Comparison of ENCODE assay signal across 8 mouse cellular contexts in genomic region chr5:76950343-76951105, GRCm38 (mm10). TPM values are rescaled to one million over a fixed set of nuclear protein-coding genes. Genes with fewer than 3 reads are reported as not detected.
A peak's percentile ranks its signal among the peaks of the same experiment; 100 is the strongest.
DNase-seq lines count a peak whose midpoint lies in the region; ATAC-seq and TF ChIP-seq lines count a peak whose summit lies in the region.

No protein-coding gene starts in this region.

- peak in 1 of 2 experiments; percentile 16 for DNase-seq in cerebellum, adult 2 months
- no peak for DNase-seq in cerebellum, adult 8-10 months
- DNase-seq in testis, postnatal 10 days (ENCODE audit: low spot score): no peak
- no peak for DNase-seq in gastrocnemius, postnatal 14 days
- no peak for DNase-seq in right cerebral cortex, postnatal 10 days (ENCODE audit: low spot score in 2 of 2)

- peak; percentile 71 for ATAC-seq in hindbrain, embryonic 16.5 days
- ATAC-seq in megakaryocyte-erythroid progenitor cell, adult 5-6 weeks (replicated peaks; ENCODE audit: low FRiP score, low TSS enrichment, poor library complexity, severe bottlenecking): peak; percentile 9; the same call in 1 of the 2 replicates

- WGBS in cerebellum, adult 2 months: under 1% methylated on average over 24 of the region's 24 CpGs
- under 1% methylated on average over 24 of the region's 24 CpGs for WGBS in hindbrain, embryonic 16.5 days

- intact Hi-C loops in gastrocnemius, postnatal 14 days (cut with DNase I; ENCODE audit: low total_unique reads): no loop called here

- no peak overlapping the region for H3K27ac ChIP-seq in cerebellum, adult 2 months (ENCODE audit: insufficient read depth, low read length)
- H3K27ac ChIP-seq in testis, adult 2 months (ENCODE audit: control insufficient read depth, insufficient read depth, low read depth, low read length): peak overlapping the region; percentile 78
- H3K27ac ChIP-seq in hindbrain, embryonic 16.5 days (ENCODE audit: low read depth, low read length): peak overlapping the region; percentile 86

- peak overlapping the region; percentile 77 for H3K4me3 ChIP-seq in cerebellum, adult 2 months (replicated peaks; ENCODE audit: insufficient read depth, low read depth, low read length)
- H3K4me3 ChIP-seq in testis, adult 2 months (ENCODE audit: control insufficient read depth, low read depth, low read length): peak overlapping the region; percentile 97
- peak overlapping the region; percentile 57 for H3K4me3 ChIP-seq in hindbrain, embryonic 16.5 days (ENCODE audit: low read length)

- no peaks in the 10 kb centered on the region for H3K36me3 ChIP-seq in testis, adult 2 months (ENCODE audit: control insufficient read depth, insufficient read depth, low read length)
- no peaks in the 10 kb centered on the region for H3K36me3 ChIP-seq in hindbrain, embryonic 16.5 days (ENCODE audit: control insufficient read depth, insufficient read depth, low read length)

- H3K4me2 ChIP-seq in hindbrain, embryonic 16.5 days (ENCODE audit: low read length): peak overlapping the region; percentile 88

- H3K9me3 ChIP-seq in hindbrain, embryonic 16.5 days (ENCODE audit: control insufficient read depth, low read length): no peaks in the 10 kb centered on the region

- peak overlapping the region; percentile 77 for H3K9ac ChIP-seq in hindbrain, embryonic 16.5 days (ENCODE audit: low read depth, low read length)

- no peak for TF ChIP-seq POLR2A in cerebellum, adult 2 months (IDR thresholded peaks at IDR 0.05; ENCODE audit: borderline replicate concordance, insufficient read depth, low read length)
- TF ChIP-seq POLR2A in testis, adult 2 months (IDR thresholded peaks at IDR 0.05; ENCODE audit: control insufficient read depth, low read depth, low read length): no peak

- H3K27me3 ChIP-seq in cerebellum, adult 2 months (ENCODE audit: control insufficient read depth, insufficient read depth, low read length): no peaks in the 10 kb centered on the region
- H3K27me3 ChIP-seq in testis, adult 2 months (ENCODE audit: control insufficient read depth, insufficient read depth, low read length): no peaks in the 10 kb centered on the region
- no peaks in the 10 kb centered on the region for H3K27me3 ChIP-seq in hindbrain, embryonic 16.5 days (replicated peaks; ENCODE audit: control insufficient read depth, insufficient read depth, low read length)

- H3K4me1 ChIP-seq in cerebellum, adult 2 months (ENCODE audit: control insufficient read depth, insufficient read depth, low read length): no peaks in the 10 kb centered on the region
- peaks cover 10% of the 10 kb centered on the region for H3K4me1 ChIP-seq in testis, adult 2 months (ENCODE audit: control insufficient read depth, insufficient read depth, low read length)
- H3K4me1 ChIP-seq in hindbrain, embryonic 16.5 days (ENCODE audit: control insufficient read depth, insufficient read depth, low read depth, low read length): peaks cover 19% of the 10 kb centered on the region

- TF ChIP-seq CTCF in cerebellum, adult 2 months (IDR thresholded peaks at IDR 0.05; ENCODE audit: borderline replicate concordance, insufficient read depth, low read depth, low read length): no peak
- no peak for TF ChIP-seq CTCF in testis, adult 2 months (IDR thresholded peaks at IDR 0.05; ENCODE audit: control insufficient read depth, insufficient read depth, insufficient replicate concordance, low read depth, low read length)

RNA-seq across cellular contexts. Expression of gene Paics, which starts 0.6 kb away (rescaled TPM):
- 95.0 and 101 TPM in 2 replicates for polyA plus RNA-seq in cerebellum, adult 2 months (2012; rRNA removed)
- 23.0 and 25.1 TPM in 2 replicates for polyA plus RNA-seq in testis, adult 2 months (2012; rRNA removed)
- 193 and 194 TPM in 2 replicates for polyA plus RNA-seq in hindbrain, embryonic 16.5 days (2015; fragmentation: Nextera tagmentation; extraction: Ambion mirVana)
- 238 and 301 TPM in 2 replicates for total RNA-seq in megakaryocyte-erythroid progenitor cell, adult 5-6 weeks (2014; fragmentation: Nextera tagmentation)
- total RNA-seq in megakaryocyte-erythroid progenitor cell, adult 5-6 weeks (2017): 403 and 467 TPM in 2 replicates
- total RNA-seq in gastrocnemius, postnatal 14 days (2021): 100 to 1,000 TPM; 129 to 152 TPM

RNA-seq across cellular contexts. Expression of gene Ppat, which starts 0.9 kb away (rescaled TPM):
- polyA plus RNA-seq in cerebellum, adult 2 months (2012; rRNA removed): 7.9 and 8.6 TPM in 2 replicates
- 2.7 and 4.0 TPM in 2 replicates for polyA plus RNA-seq in testis, adult 2 months (2012; rRNA removed)
- polyA plus RNA-seq in hindbrain, embryonic 16.5 days (2015; fragmentation: Nextera tagmentation; extraction: Ambion mirVana): 12.2 TPM in 2 replicates
- 63.2 and 82.8 TPM in 2 replicates for total RNA-seq in megakaryocyte-erythroid progenitor cell, adult 5-6 weeks (2014; fragmentation: Nextera tagmentation)
- total RNA-seq in megakaryocyte-erythroid progenitor cell, adult 5-6 weeks (2017): 121 and 133 TPM in 2 replicates
- 10 to 100 TPM; 22.0 to 29.8 TPM for total RNA-seq in gastrocnemius, postnatal 14 days (2021)

RNA-seq across cellular contexts. Expression of gene Srp72, which starts 24.0 kb away (rescaled TPM):
- polyA plus RNA-seq in cerebellum, adult 2 months (2012; rRNA removed): 62.0 and 66.2 TPM in 2 replicates
- 45.3 and 56.2 TPM in 2 replicates for polyA plus RNA-seq in testis, adult 2 months (2012; rRNA removed)
- 89.5 and 92.2 TPM in 2 replicates for polyA plus RNA-seq in hindbrain, embryonic 16.5 days (2015; fragmentation: Nextera tagmentation; extraction: Ambion mirVana)
- total RNA-seq in megakaryocyte-erythroid progenitor cell, adult 5-6 weeks (2014; fragmentation: Nextera tagmentation): 143 and 165 TPM in 2 replicates
- 199 and 258 TPM in 2 replicates for total RNA-seq in megakaryocyte-erythroid progenitor cell, adult 5-6 weeks (2017)
- total RNA-seq in gastrocnemius, postnatal 14 days (2021): 10 to 100 TPM; 57.7 to 63.8 TPM

RNA-seq across cellular contexts. Expression of gene Aasdh, which starts 45.2 kb away (rescaled TPM):
- polyA plus RNA-seq in cerebellum, adult 2 months (2012; rRNA removed): 19.9 and 20.9 TPM in 2 replicates
- polyA plus RNA-seq in testis, adult 2 months (2012; rRNA removed): 12.5 and 15.8 TPM in 2 replicates
- polyA plus RNA-seq in hindbrain, embryonic 16.5 days (2015; fragmentation: Nextera tagmentation; extraction: Ambion mirVana): 14.0 and 16.9 TPM in 2 replicates
- 41.1 and 55.8 TPM in 2 replicates for total RNA-seq in megakaryocyte-erythroid progenitor cell, adult 5-6 weeks (2014; fragmentation: Nextera tagmentation)
- total RNA-seq in megakaryocyte-erythroid progenitor cell, adult 5-6 weeks (2017): 21.4 and 41.4 TPM in 2 replicates
- 1 to 10 TPM; 7.9 to 8.4 TPM for total RNA-seq in gastrocnemius, postnatal 14 days (2021)

RNA-seq across cellular contexts. Expression of gene Arl9, which starts 53.3 kb away (rescaled TPM):
- polyA plus RNA-seq in cerebellum, adult 2 months (2012; rRNA removed): 0.25 TPM in 1 of 2 replicates, not detected in the other
- 84.8 and 131 TPM in 2 replicates for polyA plus RNA-seq in testis, adult 2 months (2012; rRNA removed)
- polyA plus RNA-seq in hindbrain, embryonic 16.5 days (2015; fragmentation: Nextera tagmentation; extraction: Ambion mirVana): not detected in 2 replicates
- total RNA-seq in megakaryocyte-erythroid progenitor cell, adult 5-6 weeks (2014; fragmentation: Nextera tagmentation): 4.7 TPM in 1 of 2 replicates, not detected in the other
- total RNA-seq in megakaryocyte-erythroid progenitor cell, adult 5-6 weeks (2017): not detected in 2 replicates
- not detected for total RNA-seq in gastrocnemius, postnatal 14 days (2021)
